In genomic region chr9:57800325-57800975, GRCm38 (mm10) we compare ENCODE assay signal across 12 mouse cellular contexts. TPM values are rescaled to one million over a fixed set of nuclear protein-coding genes. Genes with fewer than 3 reads are reported as not detected.
DNase-seq lines count a peak whose midpoint lies in the region; ATAC-seq and TF ChIP-seq lines count a peak whose summit lies in the region.
"Had no signal": no experiment of that assay in that cellular context is flagged by ENCODE, and none has a peak within 500 bp of the region (broad histone marks: within the 10 kb centered on the region; RNA-seq: fewer than 3 reads in every experiment).

No protein-coding gene starts in this region.

- 73% methylated on average over 9 of the region's 9 CpGs for WGBS in liver, postnatal 0 days (ENCODE audit: insufficient replicate concordance)

- TF ChIP-seq CTCF in liver, postnatal 0 days (IDR thresholded peaks at IDR 0.05; ENCODE audit: low read depth): no peak

- H3K36me3 ChIP-seq in liver, postnatal 0 days (replicated peaks; ENCODE audit: insufficient read depth, low read length): peaks cover 26% of the 10 kb centered on the region
- H3K36me3 ChIP-seq: lung, embryonic 15.5 days had no signal

- H3K4me3 ChIP-seq in liver, postnatal 0 days (ENCODE audit: low read depth, low read length): no peak overlapping the region
- H3K4me3 ChIP-seq: lung, embryonic 15.5 days had no signal

- peaks cover 18% of the 10 kb centered on the region for H3K4me1 ChIP-seq in liver, postnatal 0 days (ENCODE audit: insufficient read depth)

- no peak overlapping the region for H3K27ac ChIP-seq in liver, postnatal 0 days (ENCODE audit: low read depth)
- H3K27ac ChIP-seq: lung, embryonic 15.5 days had no signal

- no peaks in the 10 kb centered on the region for H3K27me3 ChIP-seq in liver, postnatal 0 days (ENCODE audit: insufficient read depth, low read length)
- H3K27me3 ChIP-seq: lung, embryonic 15.5 days had no signal

- no peaks in the 10 kb centered on the region for H3K9me3 ChIP-seq in liver, postnatal 0 days (ENCODE audit: low read length)
- H3K9me3 ChIP-seq: lung, embryonic 15.5 days had no signal

- peak; percentile 42 to 48 for DNase-seq in spleen, postnatal 36 days (ENCODE audit: low spot score in 2 of 2)
- no peak for DNase-seq in spleen, postnatal 4 days (ENCODE audit: low spot score in 2 of 2)
- no peak for DNase-seq in liver, postnatal 0 days
- DNase-seq in neural tube, embryonic 10.5 days (ENCODE audit: extremely low spot score, low spot score): no peak
- no peak for DNase-seq in cerebellum, postnatal 36 days
- DNase-seq in ovary, postnatal 10 days (ENCODE audit: low spot score): no peak
- DNase-seq: adrenal gland, adult 2 months; cerebellum, postnatal 25 days; kidney, postnatal 4 days; thymus, adult 18-20 months had no signal

- 0 out of 2 replicates have a peak, but pooled peaks have one; percentile 16 for ATAC-seq in erythroblast, adult 5-6 weeks (replicated peaks; ENCODE audit: low FRiP score, poor library complexity, severe bottlenecking)
- ATAC-seq in liver, postnatal 0 days: peak; percentile 60; the same call in 1 of the 2 replicates

- no peak for TF ChIP-seq EP300 in liver, postnatal 0 days (IDR thresholded peaks at IDR 0.05; ENCODE audit: low read depth)

- H3K4me2 ChIP-seq in liver, postnatal 0 days (ENCODE audit: low read depth, low read length): no peak overlapping the region
- H3K4me2 ChIP-seq: lung, embryonic 15.5 days had no signal

- no peak overlapping the region for H3K9ac ChIP-seq in liver, postnatal 0 days (replicated peaks)
- H3K9ac ChIP-seq: lung, embryonic 15.5 days had no signal

RNA-seq across cellular contexts. Expression of gene Clk3, which starts 34.8 kb away (rescaled TPM):
- total RNA-seq in erythroblast, adult 5-6 weeks (2015; ENCODE audit: low replicate concordance): 234 and 296 TPM in 2 replicates
- 403 and 420 TPM in 2 replicates for total RNA-seq in erythroblast, adult 5-6 weeks (2017; ENCODE audit: low replicate concordance)
- 40.2 and 40.4 TPM in 2 replicates for polyA plus RNA-seq in liver, postnatal 0 days (2015; fragmentation: Nextera tagmentation; extraction: Ambion mirVana)

RNA-seq across cellular contexts. Expression of gene Arid3b, which starts 36.1 kb away (rescaled TPM):
- total RNA-seq in erythroblast, adult 5-6 weeks (2015; ENCODE audit: low replicate concordance): 1.9 and 4.6 TPM in 2 replicates
- total RNA-seq in erythroblast, adult 5-6 weeks (2017; ENCODE audit: low replicate concordance): 2.5 TPM in 2 replicates
- 4.6 and 4.7 TPM in 2 replicates for polyA plus RNA-seq in liver, postnatal 0 days (2015; fragmentation: Nextera tagmentation; extraction: Ambion mirVana)

Comparison
In these comparisons a context has a peak if more than half of its experiments do, and no peak if none do; other contexts are left out.
1. DNase-seq: peak in spleen, postnatal 36 days (2 of 2); none in spleen, postnatal 4 days (0 of 2), liver, postnatal 0 days (single experiment), neural tube, embryonic 10.5 days (single experiment), cerebellum, postnatal 36 days (0 of 2) and ovary, postnatal 10 days (single experiment).